Mouse (Mus musculus) T-cell, adult 2 months (primary cell): ENCODE results near the gene Spsb2.
"Not testable (repeated sequence)": the region's sequence is repeated elsewhere in the genome, so short reads cannot be mapped to it uniquely, and the experiment has no call there.

Experiments
- DNase-seq: peaks from one replicate; pipeline ENCODE4 v3.0.0; 2022; ENCODE audit warnings: low spot score

Spsb2 gene

DNA sequence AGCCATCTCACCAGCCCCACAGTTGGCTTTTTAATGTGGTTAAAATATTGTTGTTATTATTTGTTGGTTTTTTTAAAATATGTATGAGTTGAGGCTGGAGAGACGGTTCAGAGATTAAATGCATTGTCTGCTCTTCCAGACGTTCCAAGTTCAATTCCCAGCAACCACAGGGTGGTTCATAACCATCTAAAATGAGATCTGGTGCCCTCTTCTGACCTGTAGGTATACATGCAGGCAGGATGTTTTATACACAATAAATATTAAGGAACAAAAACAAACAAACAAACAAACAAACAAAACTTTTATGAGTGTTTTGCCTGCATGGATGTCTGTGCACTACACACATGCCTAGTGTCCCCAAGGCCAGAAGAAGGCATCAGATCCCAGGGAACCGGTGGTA is 5.4 kb upstream of the Spsb2 start:
- DNase-seq = no peak

DNA sequence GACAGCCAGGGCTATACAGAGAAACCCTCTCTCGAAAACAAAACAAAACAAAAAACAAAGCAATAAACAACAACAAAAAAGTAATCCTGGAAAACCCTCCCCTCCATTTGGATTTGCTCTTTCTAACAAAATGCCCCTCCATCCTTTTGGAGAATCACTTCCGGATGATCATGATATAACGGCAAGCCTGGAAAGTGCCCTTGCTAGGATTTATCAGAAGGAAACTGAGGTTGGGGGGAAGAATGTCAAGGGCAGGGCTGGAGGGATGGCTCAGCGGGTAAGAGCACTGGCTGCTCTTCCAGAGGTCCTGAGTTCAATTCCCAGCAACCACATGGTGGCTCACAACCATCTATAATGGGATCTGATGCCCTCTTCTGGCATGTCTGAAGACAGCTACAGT is 4.8 kb upstream of the Spsb2 start:
- not testable (repeated sequence) for DNase-seq

DNA sequence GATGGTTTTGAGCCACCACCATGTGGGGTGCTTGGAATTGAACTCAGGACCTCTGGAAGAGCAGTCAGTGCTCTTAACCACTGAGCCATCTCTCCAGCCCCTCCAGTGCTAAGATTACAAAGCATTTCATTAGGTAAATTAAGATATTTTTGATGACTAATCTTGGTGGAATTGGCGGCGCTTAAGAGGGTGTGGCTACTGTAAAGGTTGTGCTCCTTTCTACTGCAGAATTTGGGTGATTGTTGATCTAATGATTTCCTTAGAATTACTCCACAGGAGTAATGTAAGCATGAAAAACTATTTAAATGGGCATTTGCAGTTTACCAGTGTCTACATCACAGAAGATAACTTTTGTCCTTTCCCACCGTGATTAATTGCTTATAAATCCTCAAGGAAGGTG is 4.1 kb upstream of the Spsb2 start:
- no peak for DNase-seq

DNA sequence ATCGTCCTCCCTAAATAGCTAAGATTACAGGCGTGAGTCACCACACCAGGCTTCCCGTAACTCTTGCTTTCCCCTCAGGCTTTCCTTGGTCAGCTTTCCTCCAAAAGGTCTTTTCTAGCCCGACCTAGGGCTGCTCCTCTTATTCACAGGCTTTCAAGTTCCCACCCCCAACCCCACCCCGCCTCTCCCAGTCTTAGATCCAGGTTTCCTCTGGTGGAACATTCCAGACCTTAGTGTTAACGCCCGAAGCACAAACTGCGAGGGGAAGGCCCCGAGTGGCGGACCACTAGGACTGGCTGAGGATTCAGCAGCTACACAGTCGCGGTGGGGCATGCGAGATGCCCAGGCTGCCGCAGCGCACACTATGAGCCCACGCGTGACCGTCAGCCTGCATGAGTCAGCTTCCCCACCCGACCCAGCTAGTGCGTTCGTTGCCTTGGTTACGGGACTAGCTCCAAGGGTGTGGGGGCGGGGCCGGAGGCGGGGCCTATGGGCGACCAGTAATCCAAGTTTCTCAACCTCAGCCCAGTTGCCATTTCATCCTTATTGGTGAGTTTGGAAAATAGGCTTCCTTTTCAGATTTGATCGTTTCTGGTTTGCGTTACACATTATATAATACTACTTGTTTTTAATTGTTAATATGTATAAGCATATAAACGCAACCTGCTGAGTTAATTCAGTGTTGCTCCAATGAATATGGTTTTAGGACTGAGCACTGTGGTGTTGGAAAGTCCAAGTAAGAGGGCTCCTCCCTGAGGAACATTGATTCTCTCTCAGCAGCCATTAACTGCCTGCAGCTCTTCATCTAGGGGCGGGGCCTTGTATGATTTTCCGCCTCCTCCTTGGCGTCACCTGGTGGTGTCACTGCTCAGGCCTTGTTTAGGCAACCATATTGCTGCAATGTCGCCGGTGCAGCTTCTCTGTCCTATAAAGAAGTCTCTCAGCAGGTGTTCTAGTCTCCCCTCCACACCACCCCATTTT is 2.8 kb upstream of the Spsb2 start:
- peak; percentile 78 for DNase-seq

DNA sequence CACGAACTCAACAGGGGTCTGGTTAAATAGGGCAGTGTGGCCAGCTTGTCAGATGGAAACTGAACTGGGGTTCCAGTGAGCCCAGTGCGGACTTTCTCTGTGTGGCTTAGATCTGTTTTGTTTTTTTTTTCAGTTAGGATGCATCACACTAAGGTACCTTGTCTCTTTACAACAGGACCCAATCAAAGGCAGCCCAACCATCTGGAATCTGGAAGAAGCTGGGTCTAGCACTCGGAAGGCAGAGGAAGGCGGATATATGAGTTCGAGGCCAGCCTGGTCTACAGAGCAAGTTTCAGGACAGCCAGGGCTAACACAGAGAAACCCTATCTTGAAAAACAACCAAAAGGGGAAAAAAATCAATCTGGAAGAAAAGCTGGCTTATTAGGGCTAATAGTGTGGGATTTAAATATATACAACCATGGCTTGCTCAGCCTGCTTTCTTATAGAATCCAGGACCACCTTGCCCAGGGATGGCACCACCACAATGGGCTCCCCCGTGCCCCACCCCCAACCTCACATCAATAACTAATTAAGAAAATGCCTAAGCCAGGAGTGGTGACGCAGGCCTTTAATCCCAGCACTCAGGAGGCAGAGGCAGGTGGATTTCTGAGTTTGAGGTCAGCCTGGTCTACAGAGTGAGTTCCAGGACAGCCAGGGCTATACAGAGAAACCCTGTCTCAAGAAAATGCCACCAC is 1.9 kb upstream of the Spsb2 start:
- no peak for DNase-seq

DNA sequence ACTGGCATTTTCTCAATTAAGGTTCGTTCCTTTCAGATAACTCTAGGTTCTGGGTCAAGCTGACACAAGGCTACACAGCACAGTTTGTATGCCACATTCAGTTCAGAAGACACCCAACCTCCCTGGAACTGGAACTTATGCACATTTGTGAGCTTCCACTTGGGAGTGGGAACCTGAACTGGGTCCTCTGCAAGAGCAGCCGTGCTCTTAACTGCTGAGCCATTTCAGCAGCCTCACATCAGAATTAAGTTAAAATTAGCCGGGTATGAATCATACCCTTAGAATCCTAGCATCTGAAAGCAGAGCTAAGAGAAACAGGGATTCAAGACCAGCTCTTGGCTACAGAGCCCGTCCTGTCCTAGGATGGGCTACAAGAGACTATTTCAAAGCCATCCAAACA is 1.1 kb upstream of the Spsb2 start:
- DNase-seq = no peak

DNA sequence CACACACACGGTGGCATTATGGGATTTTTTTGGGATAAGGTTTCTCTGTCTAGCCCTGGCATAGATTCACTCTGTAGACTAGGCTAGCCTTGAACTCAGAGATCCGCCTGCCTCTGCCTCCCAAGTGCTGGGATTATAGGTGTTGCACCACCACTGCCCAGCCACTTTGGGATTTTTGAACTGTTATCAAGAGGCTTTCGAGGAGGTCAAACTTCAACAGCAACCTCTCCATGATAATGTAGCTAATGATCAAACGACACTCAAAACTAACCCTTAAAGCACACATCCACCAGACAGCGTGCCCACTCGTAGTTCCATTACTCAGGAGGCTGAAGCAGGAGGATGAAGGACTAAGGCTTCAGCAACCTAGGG is 489 bp upstream of the Spsb2 start:
- no peak for DNase-seq

DNA sequence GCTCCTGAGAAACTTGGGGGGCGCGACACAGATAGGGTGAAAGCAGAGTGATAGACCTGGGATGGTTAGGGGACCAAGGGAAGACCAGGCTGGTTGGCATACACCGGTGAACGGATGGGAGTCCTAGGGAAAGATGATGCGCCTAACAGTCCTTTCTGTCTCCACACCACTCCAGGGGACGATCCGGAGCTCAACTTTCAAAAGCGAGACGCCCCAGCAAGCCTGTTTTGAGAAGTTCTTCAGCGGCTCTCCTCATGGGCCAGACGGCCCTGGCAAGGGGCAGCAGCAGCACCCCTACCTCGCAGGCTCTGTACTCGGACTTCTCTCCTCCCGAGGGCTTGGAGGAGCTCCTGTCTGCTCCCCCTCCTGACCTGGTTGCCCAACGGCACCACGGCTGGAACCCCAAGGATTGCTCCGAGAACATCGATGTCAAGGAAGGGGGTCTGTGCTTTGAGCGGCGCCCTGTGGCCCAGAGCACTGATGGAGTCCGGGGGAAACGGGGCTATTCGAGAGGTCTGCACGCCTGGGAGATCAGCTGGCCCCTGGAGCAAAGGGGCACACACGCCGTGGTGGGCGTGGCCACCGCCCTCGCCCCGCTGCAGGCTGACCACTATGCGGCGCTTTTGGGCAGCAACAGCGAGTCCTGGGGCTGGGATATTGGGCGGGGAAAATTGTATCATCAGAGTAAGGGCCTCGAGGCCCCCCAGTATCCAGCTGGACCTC is 752 bp downstream of the Spsb2 start:
- DNase-seq = peak; percentile 24

DNA sequence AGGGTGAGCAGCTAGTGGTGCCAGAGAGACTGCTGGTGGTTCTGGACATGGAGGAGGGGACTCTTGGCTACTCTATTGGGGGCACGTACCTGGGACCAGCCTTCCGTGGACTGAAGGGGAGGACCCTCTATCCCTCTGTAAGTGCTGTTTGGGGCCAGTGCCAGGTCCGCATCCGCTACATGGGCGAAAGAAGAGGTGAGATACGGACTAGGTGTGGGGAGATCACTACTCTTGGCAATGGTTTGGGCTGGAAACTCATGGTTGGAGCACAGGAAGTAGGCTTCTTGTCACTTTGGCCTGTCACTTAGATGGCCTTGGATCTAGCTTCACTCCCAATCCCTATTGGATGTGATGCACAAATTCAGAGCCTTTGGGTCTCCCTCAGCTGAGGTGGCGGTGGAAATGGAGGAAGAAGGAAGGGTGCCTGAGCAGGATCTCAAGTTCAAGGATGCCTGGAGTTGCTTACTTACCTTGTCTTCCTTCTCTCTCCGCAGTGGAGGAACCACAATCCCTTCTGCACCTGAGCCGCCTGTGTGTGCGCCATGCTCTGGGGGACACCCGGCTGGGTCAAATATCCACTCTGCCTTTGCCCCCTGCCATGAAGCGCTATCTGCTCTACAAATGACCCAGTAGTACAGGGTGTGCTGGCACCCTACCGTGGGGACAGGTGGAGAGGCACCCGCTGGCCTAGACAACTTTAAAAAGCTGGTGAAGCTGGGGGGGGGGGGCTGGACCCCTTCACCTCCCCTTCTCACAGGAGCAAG is 1.5 kb downstream of the Spsb2 start:
- no peak for DNase-seq

DNA sequence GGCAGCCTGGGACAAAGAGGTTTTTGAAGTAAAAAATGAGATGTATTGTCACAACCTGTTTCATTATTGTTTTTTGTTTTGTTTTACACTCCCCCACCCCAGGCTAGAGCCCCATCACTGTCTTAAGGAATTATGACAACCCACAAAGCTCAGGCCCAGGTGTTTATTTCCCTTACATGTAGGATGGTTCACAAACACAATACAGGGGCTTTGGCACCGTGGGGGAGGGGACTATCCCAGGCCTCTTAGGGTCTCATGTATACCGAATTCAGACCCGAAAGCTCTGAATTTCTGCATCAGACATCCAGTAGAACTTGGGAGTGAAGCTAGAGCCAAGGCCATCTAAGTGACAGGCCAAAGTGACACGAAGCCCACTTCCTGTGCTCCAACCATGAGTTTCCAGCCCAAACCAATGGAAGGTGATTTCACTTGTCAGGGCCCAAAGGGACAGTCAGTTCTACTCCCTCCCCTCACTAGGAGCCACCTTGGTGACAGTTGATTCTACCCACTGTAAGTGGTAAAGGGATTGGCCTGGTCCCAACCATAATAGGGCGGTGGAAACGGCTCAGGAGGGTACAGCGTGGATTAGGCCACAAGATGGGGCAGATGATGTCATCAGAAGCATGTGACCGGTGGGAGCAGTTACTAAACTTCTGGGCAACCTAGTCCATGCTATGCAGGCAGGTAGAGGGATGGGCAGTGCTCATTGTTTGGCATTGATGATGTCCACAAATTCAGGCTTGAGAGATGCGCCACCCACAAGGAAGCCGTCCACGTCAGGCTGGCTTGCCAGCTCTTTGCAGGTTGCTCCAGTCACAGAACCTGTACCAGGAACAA is 2.3 kb downstream of the Spsb2 start:
- DNase-seq = not testable (repeated sequence)

DNA sequence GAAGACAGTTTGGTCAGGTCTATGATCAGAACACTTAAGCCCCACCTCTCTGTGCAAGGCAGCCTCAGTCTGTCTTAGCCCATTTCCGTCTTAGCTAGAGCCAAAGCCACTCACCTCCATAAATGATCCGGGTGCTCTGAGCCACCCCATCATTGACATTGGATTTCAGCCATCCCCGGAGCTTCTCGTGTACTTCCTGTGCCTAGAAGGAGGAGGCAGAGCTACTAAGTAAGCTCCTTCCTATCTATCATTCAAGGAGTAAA is 2.9 kb downstream of the Spsb2 start:
- no peak for DNase-seq

DNA sequence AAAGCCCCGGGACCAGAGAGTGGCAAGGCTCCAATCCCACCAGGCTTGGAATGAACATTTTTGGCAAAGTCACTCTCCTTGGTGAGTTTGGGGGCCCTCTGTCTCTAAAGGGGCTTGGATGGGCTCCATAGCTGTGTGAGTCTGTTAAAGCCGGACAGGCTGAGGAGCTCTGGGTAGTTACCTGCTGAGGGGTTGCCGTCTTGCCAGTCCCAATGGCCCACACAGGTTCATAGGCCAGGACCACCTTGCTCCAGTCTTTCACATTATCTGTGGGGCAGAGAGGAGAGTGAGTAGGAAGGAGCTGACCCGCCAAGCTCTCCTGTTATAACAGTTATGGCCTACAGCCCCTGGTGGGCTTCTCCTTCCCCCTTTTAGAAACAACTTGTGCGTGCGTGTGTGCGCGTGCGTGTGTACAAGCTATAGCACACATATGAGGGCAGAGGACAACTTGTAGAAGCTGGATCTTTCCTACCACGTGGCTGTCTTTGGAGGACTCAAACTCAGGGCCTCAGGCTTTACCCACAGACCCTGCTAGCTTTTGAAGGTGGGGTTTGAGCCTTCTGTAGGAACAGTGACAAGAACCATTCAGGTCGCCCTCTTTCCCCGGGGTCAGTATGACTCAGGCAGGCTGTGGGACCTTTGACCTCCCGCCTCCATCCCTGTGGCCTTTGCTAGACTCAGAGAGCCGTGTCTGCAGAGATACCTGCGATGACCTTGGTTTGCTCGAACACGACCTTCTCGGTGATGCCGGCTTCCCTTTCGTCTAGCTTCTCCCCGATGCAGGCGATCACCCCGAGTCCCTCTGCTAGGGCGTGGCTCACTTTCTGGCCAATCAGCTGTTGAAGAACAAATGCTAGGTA is 3.5 kb downstream of the Spsb2 start:
- no peak for DNase-seq

DNA sequence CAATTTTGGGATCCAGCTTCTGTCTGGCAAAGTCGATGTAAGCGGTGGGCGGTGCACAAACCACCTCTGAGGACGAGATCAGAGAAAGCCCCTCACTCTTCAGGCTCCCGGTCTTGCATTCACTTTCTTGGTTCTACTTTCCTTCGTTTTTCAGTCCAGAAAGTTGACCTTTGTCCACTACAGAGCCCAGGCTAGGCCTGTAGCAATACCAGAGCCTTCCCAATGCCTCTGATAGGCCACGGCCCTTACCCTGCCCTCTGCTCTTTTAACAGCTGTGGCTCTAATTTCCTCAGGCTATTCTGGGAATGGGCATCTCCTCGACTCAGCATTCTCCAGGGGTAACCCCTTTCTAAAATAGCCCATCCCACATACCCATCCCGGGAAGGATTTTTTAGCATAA is 4.4 kb downstream of the Spsb2 start:
- DNase-seq = no peak

DNA sequence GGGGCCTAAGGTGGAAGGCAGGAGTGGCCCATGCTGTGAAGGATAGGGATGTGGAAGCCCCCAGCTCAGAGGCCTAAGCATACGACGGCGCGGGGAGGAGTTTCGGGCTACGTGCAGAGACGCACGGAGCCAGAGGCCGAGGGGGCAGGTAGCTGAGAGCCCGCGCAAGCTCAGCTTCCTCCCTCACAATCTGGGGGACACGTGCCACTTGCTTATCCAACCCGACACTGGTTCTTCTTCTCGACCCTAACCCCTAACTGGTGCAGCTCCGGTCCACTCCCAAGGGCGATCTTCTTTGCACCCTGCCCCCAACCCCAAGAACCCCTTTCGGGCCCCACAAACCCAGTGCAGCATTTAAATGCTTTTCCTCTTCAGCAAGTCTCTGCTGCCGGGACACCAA is 5.0 kb downstream of the Spsb2 start:
- DNase-seq = peak; percentile 62

DNA sequence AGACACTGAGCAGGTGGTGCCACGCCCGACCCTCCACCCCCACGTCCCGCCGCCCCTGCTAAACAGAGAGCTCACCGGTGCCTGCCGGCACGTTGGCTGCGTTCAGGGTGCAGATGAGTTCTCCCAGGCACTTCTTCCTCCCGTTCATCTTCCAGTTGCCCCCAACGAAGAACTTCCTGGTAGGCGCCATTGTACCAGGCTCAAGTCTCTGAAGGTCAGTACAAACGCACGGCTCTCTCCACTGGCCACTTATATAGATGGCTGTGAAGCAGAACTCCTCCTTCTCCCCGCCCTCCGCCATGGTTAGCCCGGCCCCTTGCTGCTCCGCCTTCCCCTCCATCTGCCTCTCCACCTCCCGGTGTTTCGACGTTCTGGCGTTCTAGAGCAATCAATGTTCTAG is 5.5 kb downstream of the Spsb2 start, which contains the start of gene Tpi1:
Gene Tpi1 (minus strand): TSS at position 364 of the 400 bp plus-strand sequence.
- DNase-seq = peak; percentile 77

DNA sequence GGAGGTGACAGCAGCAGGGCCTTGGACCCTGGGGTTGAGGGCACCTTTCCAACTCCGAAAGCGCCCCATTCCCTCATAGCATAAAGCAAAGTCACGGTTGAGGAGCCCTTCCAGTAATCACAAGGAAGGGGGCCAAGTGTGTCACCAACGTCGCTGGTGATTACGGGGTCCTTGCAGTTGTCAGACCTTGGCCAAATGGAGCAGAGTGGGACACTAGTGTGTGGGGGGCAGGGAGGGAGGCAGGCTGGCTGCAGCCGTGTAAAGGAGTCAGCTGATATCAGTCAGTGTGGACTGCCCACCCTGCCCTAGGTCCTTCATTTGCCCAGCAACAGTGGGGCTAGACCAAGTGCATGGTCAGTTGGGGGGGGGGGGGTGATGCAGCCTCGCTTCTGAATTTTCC is 6.0 kb downstream of the Spsb2 start:
- no peak for DNase-seq

DNA sequence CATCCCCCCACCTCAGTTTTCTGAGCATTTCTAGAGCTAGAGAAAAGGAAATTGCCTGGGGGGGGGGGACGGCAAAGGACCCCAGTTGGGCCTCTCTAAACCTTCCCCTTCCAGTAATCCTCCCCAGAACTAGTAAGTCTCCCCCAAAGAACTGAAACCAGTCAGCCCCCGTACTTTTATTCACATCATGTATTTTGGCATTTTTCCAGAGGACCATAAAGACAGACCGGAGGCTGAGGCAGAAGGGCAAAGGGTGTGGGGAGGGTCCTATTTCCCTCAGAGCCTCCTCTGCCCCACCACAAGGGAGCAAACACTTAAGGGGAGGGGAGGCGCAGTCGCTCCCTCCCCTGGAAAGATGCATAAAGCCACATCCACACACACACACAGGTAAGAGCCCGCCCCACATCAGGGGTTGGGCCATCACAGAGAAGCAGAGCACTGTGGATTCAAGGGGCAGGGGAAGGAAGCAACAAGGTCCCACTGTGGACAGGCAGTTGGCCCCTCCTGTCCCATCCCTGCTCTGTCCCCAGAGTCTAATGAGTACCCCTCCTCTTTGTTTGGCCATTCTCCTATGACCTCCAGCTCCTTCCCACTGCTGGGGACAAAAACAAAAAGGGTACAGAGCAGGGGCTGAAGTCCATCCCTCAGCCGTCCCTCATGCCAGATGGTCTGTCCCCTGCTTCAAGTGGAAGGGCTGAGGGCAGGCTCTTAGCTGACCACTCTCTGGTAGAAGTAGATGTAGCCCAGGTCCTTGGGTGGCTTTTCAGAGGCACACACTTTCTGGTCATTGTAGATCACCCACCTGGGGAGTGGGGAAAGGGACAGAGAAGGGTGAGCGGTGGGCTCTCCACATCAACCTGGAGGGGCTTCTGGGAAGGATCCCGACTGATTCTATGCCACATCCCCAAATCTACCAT is 6.7 kb downstream of the Spsb2 start:
- no peak for DNase-seq

DNA sequence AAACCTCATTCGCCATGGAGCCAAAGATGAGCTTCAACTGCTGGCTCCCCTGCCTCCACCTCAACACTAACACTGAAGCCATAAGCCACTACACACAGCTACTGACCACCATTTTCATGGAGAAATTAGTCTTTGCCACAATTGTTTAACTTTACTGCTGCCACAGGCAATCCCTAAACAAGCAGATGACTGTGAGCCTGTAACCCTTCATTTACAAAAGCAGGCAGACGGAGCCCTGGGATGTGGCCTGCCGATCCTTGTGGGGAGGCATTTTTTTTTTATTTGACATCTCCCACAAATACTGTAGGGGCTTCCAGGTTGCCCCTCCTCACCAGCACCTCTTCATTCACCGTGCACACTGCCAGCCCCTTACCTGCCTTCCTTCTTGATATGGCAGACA is 8.2 kb downstream of the Spsb2 start:
- DNase-seq = no peak

DNA sequence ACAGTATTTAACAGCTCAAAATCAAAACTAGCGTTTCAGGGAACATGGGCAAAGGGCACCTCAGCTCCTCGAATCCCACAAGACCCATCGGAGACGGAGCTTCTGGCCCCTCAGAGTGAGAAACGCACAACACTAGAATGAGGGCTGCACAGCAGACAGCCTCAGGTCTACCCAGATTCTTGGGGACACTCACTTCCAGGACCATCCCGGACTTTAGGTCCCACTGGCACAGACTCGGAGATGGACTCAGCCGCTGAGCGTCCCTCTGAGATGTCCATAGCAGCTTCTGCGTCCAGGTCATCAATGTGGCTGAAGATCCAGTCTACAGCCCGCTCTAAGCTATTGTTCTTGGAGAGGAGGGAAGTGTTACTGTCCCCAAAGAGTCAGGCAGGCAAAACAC is 8.7 kb downstream of the Spsb2 start:
- no peak for DNase-seq
